Mouse (Mus musculus) neural tube, postnatal 0 days (tissue): Measurements from ENCODE around the gene Gm13101. TPM values are rescaled to one million over a fixed set of nuclear protein-coding genes. Genes with fewer than 3 reads are reported as not detected.

ENCODE experiments used
- polyA plus RNA-seq: library from polyadenylated mRNA; unstranded; fragments of >200 nt; fragmentation: Nextera tagmentation; extraction: Ambion mirVana; gene quantifications from 2 replicates; pipeline ENCODE4 v1.2.1, GENCODE M21; 2015

Gm13101 gene
- polyA plus RNA-seq = not detected in 2 replicates

GRCm38 (mm10) chr4:143966850-143967249 is at the start of gene Gm13101:
Gene Gm13101 (minus strand): TSS chr4:143966950.

GRCm38 (mm10) chr4:143994269-143994668 is 27.5 kb upstream of the Gm13101 start, which contains the start of gene Pramef17:
Gene Pramef17 (minus strand): TSS chr4:143994369.

GRCm38 (mm10) chr4:143950916-143951315 is 15.8 kb downstream of the Gm13101 start, which contains the start of gene Pramef25:
Gene Pramef25 (minus strand): TSS chr4:143951016.

Other genes starting within 250 kb of the Gm13101 start
- not detected in 2 replicates for gene Gm13078, start 247.5 kb downstream of the Gm13101 start, polyA plus RNA-seq
- not detected in 2 replicates for gene Gm13023, start 177.6 kb downstream of the Gm13101 start, polyA plus RNA-seq
- gene Gm13084, start 150.9 kb downstream of the Gm13101 start, polyA plus RNA-seq = not detected in 2 replicates
- not detected in 2 replicates for gene Gm13103, start 120.5 kb downstream of the Gm13101 start, polyA plus RNA-seq
- not detected in 2 replicates for gene Pramef6, start 66.6 kb downstream of the Gm13101 start, polyA plus RNA-seq
- not detected in 2 replicates for gene Pramef25, start 15.9 kb downstream of the Gm13101 start, polyA plus RNA-seq
- gene Pramef17, start 27.4 kb upstream of the Gm13101 start, polyA plus RNA-seq = not detected in 2 replicates
- not detected in 2 replicates for gene Pramel4, start 92.2 kb upstream of the Gm13101 start, polyA plus RNA-seq
- gene Gm13102, start 139.5 kb upstream of the Gm13101 start, polyA plus RNA-seq = not detected in 2 replicates
- not detected in 2 replicates for gene Oog3, start 195.7 kb upstream of the Gm13101 start, polyA plus RNA-seq
- gene Oog2, start 223.8 kb upstream of the Gm13101 start, polyA plus RNA-seq = not detected in 2 replicates
- gene C87977, start 246.4 kb upstream of the Gm13101 start, polyA plus RNA-seq = not detected in 2 replicates